Mouse (Mus musculus) hematopoietic stem cell, adult 5-6 weeks (primary cell): ENCODE measurements around the gene Smtnl2. TPM values are rescaled to one million over a fixed set of nuclear protein-coding genes. Genes with fewer than 3 reads are reported as not detected.

Experiments used
- ATAC-seq, 2 experiments: fragments of 125-278 bp in 1 of 2; replicated peaks in 1 of 2; 2 replicates each; pipeline ENCODE4 v1.8.0; 2016 to 2017; ENCODE audit warnings: inconsistent platforms in 2 of 2, mild to moderate bottlenecking in 2 of 2, moderate number of reproducible peaks in 2 of 2, low read depth in 1 of 2, moderate TSS enrichment in 1 of 2; ENCODE audit not compliant: low FRiP score in 2 of 2, poor library complexity in 2 of 2, severe bottlenecking in 2 of 2, insufficient read depth in 1 of 2, low TSS enrichment in 1 of 2
- total RNA-seq: library from RNA; stranded (forward); fragments of 172-1452, 232-1000 nt; gene quantifications from 2 replicates; pipeline ENCODE4 v1.2.3, GENCODE M21; 2017

The Smtnl2 gene
- total RNA-seq, 1 experiment from 2014 or later, result 0.35 TPM

DNA sequence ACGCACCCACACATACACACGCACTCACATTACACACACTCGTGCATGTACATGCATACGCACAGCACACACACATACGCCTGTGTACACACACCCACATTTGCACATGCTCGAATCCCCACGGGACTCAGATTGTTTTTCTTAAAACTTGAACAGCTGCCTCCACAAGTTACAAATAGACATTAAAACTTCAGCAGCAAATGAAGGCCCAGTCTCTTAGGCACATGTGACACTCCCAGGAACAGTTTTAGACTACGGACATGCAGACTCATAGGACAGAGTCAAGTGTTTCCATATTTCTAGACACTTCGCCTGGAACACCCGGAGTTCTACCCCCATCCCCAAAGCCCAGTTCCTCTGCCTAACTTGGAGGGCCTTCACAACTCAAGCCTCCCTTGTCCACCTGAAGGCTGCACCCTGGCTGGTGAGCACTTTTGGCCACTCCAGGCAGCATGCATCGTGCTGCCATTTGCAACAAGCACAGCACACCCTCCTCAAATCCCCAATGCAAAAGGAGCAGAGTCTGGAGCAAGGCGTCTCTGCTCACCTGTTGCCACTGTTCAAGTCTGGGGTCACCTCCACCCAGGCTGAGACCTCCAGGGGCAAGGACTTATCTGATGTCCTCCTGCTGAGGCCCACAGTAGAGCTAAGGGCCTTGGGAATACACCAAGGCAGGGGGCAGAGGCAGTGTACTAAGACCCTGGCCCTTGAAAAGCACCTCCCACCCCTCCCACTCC, 1.7 kb downstream of the Smtnl2 start:
- ATAC-seq, result no peak

DNA sequence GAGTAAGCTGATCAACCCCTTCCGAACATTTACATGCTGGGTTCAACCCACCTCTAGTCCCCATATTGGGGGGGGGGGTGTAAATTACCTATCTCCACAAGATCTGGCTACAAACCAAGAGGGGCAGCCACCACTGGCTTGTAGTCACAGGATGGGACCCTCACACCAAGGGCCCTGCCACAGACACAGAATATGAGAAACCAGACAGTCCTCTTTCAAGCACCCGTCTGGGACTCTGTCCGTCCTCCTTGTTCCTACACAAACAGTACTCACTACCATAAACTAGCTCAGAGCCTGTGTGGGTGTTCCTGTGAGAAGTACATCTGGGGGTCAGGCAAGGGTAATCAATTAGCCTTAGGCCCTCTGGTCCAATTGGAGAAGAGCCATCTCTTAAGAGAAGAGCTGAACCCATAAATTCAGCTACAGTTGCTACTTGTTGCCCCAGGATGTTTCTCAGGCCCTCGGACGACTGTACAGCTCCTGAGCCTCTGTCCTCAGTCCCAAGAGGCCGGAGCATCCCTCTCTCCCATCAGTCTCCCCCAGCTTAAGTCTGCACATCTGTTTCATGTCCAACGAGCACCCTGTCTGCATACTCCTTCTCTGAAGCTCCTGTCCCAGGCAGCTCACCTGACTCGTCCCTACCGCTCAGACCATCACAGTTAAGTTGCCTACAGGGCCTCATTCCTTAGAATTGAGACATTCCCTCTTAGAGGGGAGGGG, 2.9 kb downstream of the Smtnl2 start:
- no peak for ATAC-seq

DNA sequence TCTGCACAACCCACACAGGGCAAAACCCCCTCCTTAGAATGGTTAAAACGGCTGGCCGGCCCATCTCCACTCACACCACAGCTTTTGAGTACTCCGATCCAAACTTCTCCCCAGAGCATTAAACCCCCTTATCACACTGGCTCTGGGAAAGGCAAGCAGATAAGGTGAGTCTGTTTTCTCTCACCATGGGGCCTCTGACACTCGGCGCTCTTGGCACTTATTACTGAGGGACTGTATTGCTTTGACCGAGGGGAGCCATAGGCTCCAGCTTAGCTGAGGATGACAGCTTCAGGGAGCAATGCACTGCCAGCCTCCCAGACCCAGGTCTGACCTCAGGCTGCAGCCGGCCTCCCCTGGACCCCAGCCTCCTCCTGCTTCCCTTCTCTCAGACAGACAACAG, 3.9 kb downstream of the Smtnl2 start:
- no peak for ATAC-seq

DNA sequence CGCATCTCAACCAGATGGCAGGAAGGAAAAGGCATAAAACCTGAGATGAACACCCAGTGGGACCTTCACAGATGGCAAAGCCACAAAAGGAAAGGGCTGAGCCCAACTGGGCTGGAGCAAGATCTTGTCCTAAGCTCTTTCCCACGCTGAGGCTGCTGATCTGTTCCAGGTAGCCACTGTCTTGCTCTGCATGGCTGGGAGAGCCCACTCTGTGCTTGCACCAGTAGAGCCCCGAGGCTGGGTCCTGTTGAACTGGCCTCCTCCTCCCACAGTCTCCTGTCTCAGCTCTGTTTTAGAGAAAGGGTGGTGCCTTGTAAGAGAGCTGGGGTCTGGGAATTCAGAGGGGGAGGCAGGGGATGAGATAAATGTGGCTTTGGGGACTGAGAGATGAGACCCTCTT, 4.4 kb downstream of the Smtnl2 start:
- no peak for ATAC-seq

DNA sequence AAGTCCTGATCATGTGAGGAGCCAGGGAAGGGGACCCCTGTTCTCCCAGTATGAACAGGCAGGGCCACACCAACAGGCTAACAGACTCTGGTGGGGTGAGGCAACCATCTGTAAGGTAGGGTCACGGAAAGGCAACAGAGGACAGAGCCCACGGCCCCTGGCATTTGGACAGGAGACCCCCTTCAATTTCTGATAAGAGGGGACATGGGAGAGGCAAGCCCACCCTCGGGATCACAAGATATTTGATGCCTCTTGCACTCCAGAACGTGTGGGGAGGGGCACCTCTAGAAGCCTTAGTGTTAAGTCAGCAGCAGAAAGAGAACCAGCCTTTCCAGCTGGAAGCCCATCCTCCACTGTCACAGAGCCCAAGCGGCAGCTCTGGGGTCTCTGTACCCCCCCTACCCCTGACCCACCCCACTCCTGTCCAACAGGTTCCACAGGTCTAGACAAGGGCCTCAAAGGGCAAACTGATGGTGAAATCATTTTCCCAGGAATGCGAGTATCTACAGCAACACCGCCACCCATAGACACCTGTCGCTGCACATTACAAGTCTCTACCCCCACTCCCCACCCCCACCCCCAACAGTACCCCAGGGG, 5.3 kb downstream of the Smtnl2 start:
- no peak for ATAC-seq

DNA sequence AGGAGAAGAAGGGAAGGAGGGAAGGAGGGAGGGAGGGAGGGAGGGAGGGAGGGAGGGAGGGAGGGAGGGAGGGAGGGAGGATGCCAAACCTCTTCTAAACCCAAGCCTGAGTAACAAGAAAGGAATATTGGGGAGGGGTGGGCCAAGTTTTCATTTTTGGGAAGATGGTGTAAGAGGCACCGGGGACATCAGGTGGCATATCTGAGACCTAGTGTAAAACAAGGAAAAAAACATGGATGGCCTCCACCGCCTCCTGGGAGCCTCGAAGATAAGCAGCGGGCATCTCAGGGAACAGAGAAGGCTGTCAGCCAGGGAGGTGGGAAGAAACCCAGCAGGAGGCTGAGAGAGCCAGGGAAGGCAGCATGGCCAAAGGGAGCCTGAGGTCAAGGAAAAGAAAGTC, 6.0 kb downstream of the Smtnl2 start:
- no peak for ATAC-seq

DNA sequence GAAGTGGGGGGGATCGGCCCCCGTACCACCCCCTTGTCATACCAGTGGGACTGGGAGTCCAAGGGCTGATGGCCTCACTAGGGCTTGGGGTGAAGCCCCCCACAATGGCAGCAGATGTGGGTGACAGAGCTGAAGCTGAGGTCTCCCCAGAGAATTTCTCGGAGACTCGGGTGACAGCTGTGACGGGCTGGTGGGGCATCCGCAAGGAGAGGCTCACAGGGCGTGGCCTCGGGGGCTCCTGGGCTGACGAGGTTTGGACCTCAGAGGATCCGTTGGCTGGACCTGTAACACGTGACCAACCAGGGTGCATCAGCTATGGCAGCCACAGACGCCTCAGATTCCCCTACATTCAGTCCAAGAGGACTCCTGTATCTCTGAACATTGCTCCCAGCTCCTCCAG, 8.5 kb downstream of the Smtnl2 start:
- no peak for ATAC-seq

DNA sequence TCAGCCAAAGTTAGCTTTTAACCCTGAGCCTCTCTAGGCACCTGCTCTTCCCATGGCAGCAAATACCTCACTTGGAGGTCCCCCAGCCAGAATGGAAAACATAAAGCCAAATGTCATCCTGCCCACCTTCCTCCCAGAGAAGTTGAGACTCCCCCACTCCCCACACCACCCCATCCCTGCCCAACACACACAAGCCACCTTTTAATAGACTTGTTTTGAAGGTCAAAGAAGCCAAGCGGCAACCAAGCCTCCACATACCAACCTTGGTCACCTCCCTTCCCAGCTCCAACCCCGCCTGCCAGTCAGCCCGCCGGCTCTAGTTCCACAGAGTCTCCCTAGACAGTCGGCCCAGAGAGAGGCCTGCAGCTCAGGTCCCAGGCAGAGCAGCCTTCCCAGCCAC, 9.5 kb downstream of the Smtnl2 start:
- no peak for ATAC-seq

DNA sequence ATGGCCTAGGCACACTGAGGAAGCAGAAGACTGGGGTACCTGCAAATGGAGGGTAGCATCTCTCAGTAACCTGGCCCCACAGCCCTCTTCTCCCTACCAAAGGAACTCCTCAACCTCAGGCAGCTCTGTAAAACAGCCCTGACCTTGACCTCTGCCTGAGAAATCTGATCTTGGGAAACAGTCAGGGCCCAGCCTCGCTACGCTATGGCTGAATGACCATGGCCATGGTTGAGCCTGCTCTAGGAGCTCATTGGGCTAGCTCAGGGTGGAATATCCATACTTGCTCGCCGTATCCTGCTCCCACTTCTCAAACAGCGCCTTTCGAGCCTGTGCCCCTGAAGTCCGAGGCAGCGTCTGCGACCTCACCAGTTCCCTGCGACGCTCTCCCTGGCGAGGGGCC, 10.4 kb downstream of the Smtnl2 start:
- ATAC-seq, result no peak

DNA sequence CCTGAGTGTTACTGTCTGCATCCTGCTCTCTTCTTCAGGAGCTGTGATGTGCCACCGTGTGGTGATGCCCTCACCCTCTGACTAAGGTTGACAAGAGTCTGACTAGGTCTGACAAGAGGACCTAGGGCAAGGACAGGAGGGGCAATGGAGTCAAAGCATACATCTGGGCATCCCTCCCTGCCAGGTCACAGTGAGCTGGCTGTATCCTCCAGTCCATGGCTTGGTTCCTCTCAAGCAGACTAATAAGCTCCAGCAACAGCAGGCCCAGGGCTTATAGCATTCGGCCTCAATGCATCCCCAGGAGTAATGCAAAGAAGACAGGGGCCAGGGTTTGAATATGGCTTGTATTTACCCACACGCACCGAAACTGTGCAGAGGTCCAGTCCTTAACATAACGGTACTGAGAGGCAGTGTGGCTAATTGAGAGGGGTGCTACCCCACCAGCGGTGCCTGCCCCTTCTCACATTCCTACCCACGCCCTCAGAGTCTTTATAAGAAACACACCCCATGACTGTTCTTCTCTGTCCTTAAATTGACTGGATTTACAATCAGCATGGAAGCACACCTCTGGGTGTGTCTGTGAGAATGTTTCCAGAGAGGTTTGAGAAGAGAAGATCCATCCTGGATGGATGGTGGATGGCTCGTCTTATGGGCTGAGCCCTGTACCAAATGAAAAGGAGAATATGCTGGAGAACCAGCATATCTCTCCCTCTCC, 13.5 kb downstream of the Smtnl2 start:
- ATAC-seq, result no peak

DNA sequence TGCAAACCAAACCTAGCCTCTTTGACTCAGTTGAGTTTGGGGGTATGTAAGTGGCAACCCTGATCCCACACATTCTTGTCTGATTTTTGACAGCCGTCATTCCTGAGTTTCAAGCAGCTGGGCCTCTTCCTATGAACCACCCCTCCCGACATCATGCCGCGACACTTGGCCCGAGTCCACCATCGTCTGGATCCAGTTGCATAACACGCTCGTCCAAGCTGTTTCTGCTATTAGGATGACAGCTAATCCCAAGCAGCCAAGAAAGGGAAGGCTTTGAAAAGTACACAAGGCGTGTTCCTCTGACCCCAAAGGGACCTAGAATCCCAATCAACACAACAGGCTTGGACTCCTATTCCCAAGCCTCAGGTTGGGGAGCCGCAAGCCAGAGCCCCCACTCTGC, 14.4 kb downstream of the Smtnl2 start:
- ATAC-seq, result no peak

DNA sequence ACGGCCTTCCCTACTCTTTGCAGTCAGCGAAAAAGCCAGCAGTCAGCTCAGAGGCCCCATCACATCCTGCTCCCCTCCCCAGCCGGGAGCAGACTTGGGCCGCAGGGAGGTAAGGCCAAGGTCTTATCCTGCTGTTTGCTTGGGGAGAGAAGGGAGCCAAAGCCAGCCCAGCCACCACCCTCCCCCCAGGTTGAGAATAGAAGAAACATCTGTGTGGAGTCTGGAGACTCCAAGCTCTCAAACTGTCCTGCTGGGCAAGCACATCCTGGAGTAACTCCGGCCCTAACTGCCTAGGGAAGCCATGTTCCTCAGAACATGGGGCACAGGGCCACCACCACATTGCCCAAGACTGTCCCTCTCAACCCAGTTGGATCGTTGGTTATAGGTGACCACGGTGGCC, 14.9 kb downstream of the Smtnl2 start:
- no peak for ATAC-seq

DNA sequence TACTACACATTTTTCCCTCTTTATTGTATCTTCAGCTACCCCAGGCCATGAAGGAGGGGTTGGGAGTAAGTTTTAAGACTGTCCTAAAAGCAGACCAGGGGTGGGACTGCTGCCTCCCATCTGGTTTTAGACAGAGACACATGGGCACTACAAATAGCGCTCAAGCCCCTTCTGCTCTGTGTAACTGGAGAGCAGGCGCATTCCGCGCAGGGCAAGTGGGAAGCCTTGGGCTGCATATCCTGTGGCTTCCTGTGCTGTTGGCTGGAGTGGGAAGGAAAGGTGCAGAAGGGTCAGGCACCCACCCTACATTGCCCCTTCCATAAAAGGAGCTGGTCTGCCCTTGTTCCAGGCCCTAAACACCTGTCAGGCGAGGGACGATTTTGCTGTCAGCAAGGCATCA, 15.9 kb downstream of the Smtnl2 start:
- no peak for ATAC-seq

DNA sequence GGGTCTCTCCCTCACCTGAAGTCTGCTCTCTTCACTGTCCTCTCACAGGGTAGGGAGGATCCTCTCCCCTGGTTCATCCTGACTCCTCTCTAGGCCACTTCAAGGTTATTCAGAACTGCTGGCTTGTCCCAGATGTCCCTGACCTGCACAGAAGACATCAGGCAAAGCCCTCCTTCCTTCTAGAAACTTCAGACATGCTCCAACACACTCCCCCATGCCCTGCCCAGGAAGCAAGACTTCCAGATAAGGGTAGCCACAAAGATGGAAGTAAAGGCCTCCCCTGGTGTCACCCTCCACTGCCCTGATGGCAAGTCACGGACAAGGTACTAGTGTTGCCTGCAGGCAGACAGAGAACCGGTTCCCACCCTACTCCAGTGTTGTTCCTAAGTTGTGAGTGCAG, 16.8 kb downstream of the Smtnl2 start:
- ATAC-seq, result no peak

DNA sequence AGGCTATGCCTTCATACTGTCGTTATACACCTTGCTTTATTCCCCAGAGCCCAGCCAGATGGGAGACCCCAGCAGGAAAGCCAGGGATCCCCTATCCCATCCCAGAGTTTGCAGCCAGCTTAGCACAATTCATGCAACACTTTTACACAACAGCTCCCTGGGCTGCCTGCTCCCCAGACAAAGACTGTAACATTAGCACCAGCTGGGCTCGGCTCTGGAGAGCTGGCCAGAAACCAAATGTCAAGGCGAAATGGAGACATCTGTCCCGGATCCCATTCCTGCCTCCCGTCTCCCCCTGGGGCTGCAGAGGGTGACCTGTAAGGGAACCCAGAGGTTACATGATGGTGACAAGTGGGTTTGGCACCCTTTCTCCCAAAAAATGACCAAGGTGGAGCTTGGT, 17.8 kb downstream of the Smtnl2 start:
- ATAC-seq, result no peak

DNA sequence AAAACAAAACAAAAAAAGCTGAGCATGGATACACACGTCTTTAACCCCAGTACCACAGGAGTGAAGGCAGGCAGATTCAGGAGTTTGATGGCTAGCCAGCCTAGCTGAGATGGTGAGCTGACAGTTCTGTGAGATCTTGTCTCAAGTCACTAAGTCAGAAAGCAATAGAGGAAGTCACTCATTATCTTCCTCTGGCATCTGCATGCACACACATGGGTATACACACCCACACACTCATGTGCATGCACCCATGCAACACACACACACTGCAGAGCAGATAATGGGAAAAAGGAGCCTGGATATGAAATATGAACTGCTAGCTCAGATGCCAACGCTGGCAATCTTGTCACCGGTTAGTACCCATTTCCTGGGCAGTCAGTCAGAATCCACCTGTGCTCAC, 18.3 kb downstream of the Smtnl2 start:
- ATAC-seq, result no peak

DNA sequence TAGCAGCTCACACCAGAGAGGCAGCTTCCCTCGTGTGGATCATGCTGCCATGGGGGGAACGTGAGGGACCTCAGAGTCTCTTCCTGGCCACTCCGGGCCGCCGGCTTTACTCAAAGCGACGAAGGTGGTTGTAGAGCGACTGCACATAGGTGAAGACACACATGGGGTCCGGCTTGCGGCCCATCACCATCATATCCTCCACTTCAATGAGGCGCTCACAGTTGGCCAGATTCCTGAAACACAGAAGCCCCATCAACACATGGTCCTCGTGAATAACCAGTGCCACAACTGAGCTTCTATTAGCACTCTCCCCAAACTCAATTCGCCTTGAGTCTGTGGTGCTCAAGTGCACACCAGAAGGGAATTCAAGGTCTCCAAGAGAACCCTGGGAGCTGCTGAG, 20.3 kb downstream of the Smtnl2 start:
- ATAC-seq, result no peak
